Mouse (Mus musculus) thymus, postnatal 4 days (tissue): Measurements from ENCODE around the gene Npc2.

ENCODE experiments used
- DNase-seq: peaks from one replicate; pipeline ENCODE4 v3.0.0; 2021

The Npc2 gene

GRCm38 (mm10) chr12:84776229-84776628 lies 3.3 kb upstream of the Npc2 start:
- no peak for DNase-seq

GRCm38 (mm10) chr12:84774376-84774775 lies 1.4 kb upstream of the Npc2 start:
- DNase-seq, result no peak

- DNase-seq, result peak; percentile 62
Observed at GRCm38 (mm10) chr12:84773476-84773875, 524 bp upstream of the Npc2 start.

GRCm38 (mm10) chr12:84771981-84772520 lies 901 bp downstream of the Npc2 start:
- no peak for DNase-seq

GRCm38 (mm10) chr12:84769624-84770023 lies 3.3 kb downstream of the Npc2 start:
- DNase-seq, result no peak

- DNase-seq, result no peak
Observed at GRCm38 (mm10) chr12:84767510-84767909, 5.4 kb downstream of the Npc2 start.

- DNase-seq, result no peak
Observed at GRCm38 (mm10) chr12:84766113-84766735, 6.7 kb downstream of the Npc2 start.

- DNase-seq, result no peak
Observed at GRCm38 (mm10) chr12:84765506-84765905, 7.4 kb downstream of the Npc2 start.

GRCm38 (mm10) chr12:84764756-84765155 lies 8.2 kb downstream of the Npc2 start:
- no peak for DNase-seq

GRCm38 (mm10) chr12:84763577-84764218 lies 9.3 kb downstream of the Npc2 start:
- no peak for DNase-seq

- peak; percentile 47 for DNase-seq
Observed at GRCm38 (mm10) chr12:84762532-84762931, 10.4 kb downstream of the Npc2 start.

GRCm38 (mm10) chr12:84759063-84759462 lies 13.9 kb downstream of the Npc2 start:
- peak; percentile 67 for DNase-seq

GRCm38 (mm10) chr12:84756016-84756415 lies 16.9 kb downstream of the Npc2 start:
- no peak for DNase-seq

- DNase-seq, result peak; percentile 90
Observed at GRCm38 (mm10) chr12:84755008-84755695, 17.8 kb downstream of the Npc2 start.

- peak; percentile 74 for DNase-seq
Observed at GRCm38 (mm10) chr12:84752131-84752977, 20.6 kb downstream of the Npc2 start.

- DNase-seq, result peak; percentile 74
Observed at GRCm38 (mm10) chr12:84750661-84751060, 22.3 kb downstream of the Npc2 start.

- no peak for DNase-seq
Observed at GRCm38 (mm10) chr12:84748134-84748533, 24.8 kb downstream of the Npc2 start.

- no peak for DNase-seq
Observed at GRCm38 (mm10) chr12:84745700-84746099, 27.3 kb downstream of the Npc2 start.

GRCm38 (mm10) chr12:84743496-84743895 lies 29.5 kb downstream of the Npc2 start:
- DNase-seq, result peak; percentile 42

GRCm38 (mm10) chr12:84733366-84733765 lies 39.6 kb downstream of the Npc2 start:
- DNase-seq, result no peak

- DNase-seq, result no peak
Observed at GRCm38 (mm10) chr12:84728421-84728820, 44.5 kb downstream of the Npc2 start.

- no peak for DNase-seq
Observed at GRCm38 (mm10) chr12:84727434-84727833, 45.5 kb downstream of the Npc2 start.

GRCm38 (mm10) chr12:84726986-84727385 lies 46.0 kb downstream of the Npc2 start:
- DNase-seq, result no peak
